Mouse (Mus musculus) ES-E14 (cell line): Measurements from ENCODE around the gene Tigd4.

Source experiments
- CHD2 ChIP-seq: IDR thresholded peaks from 2 replicates; pipeline ENCODE4 v1.6.1; 2014; ENCODE audit warnings: mild to moderate bottlenecking, low read depth, low read length, inconsistent platforms
- MAFK ChIP-seq: IDR thresholded peaks from 2 replicates; pipeline ENCODE4 v1.6.1; 2014; ENCODE audit warnings: mild to moderate bottlenecking, low read depth, low read length, inconsistent platforms; ENCODE audit not compliant: insufficient read depth

GRCm38 (mm10) chr3:84597996-84598734, 4.8 kb downstream of the Tigd4 start:
- TF ChIP-seq MAFK = no peak
- TF ChIP-seq CHD2 = no peak
